Mouse (Mus musculus): ENCODE data around the gene Gba2. TPM values are rescaled to one million over a fixed set of nuclear protein-coding genes. Genes with fewer than 3 reads are reported as not detected.
A peak's percentile ranks its signal among the peaks of the same experiment; 100 is the strongest.
"Not testable (repeated sequence)": the region's sequence is repeated elsewhere in the genome, so short reads cannot be mapped to it uniquely, and the experiment has no call there.

The Gba2 gene
- polyA plus RNA-seq, 1 experiment from 2014 or later: 16.5 TPM

DNA sequence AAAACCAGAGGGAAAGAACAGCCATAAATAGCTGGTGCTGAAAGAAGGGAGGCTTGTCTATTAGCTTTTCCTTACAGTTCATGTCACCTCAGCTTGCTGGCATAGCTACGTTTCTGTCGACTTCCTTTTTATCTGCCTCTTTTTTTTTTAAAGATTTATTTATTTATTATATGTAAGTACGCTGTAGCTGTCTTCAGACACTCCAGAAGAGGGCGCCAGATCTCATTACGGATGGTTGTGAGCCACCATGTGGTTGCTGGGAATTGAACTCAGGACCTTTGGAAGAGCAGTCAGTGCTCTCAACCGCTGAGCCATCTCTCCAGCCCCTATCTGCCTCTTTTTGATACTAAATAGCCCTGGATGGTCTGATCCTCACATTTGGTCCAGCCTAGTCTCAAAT, 26.8 kb downstream of the Gba2 start:
- H3K4me1 ChIP-seq (replicated peaks); H3K27ac ChIP-seq; DNase-seq; H3K9me3 ChIP-seq (replicated peaks); H3K27me3 ChIP-seq; H3K4me2 ChIP-seq; H3K9ac ChIP-seq; ATAC-seq (ENCODE audit: low read depth); H3K4me3 ChIP-seq (replicated peaks): not testable (repeated sequence)
- H3K36me3 ChIP-seq: peaks cover 100% of the 10 kb centered on the region
- WGBS (ENCODE audit: insufficient replicate concordance): 81% methylated on average over 6 of the region's 6 CpGs

DNA sequence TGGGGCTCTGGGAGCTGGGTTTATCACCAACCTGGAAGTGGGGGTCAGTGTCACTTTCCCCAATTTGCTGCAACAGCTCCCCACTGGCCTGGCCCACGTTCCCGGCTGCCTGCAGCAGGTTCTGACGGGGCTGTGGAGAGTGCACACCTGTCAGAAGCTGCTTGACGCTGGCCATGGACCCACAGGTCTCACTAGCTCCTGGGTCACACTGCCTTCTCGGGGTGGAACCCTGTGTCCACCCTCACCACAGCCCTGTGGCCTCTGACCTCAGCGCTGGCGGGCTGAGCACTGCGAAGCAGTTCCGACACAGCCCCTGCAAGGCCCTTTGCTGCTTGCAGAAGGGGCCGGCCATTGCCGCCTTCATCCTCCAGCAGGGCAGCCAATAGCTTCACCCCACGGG, 29.6 kb downstream of the Gba2 start:
- Histone ChIP-seq H3K27ac (no peak overlapping the region), H3K36me3 (peaks cover 100% of the 10 kb centered on the region), H3K4me3 (replicated peaks) (no peak overlapping the region), H3K4me1 (replicated peaks) (no peaks in the 10 kb centered on the region), H3K27me3 (no peaks in the 10 kb centered on the region), H3K9ac (no peak overlapping the region), H3K4me2 (no peak overlapping the region), H3K9me3 (replicated peaks) (peaks cover 5% of the 10 kb centered on the region)
- ATAC-seq (ENCODE audit: low read depth) (no peak), DNase-seq (no peak)
- 92% methylated on average over 12 of the region's 12 CpGs for WGBS (ENCODE audit: insufficient replicate concordance)

DNA sequence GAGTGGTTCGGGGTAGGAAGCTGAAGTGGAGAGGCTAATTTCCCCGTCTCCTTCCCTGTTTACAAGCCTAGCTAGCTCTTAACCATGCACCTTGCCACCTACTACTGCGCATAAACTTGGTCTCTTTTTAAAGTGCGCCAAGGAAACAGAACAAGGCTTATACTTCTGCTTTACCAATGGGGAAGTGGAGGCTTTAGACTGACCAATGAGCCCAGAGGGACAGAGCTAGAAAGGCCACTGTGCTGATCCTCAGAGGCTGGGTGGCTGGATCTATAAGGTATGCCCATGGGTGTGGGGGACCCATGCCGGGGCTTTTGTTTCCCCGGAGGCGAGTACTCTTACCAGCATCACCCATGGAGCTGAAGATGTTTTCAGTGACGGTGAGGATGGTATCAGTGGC, 31.5 kb downstream of the Gba2 start:
- H3K9ac ChIP-seq: no peak overlapping the region
- no peak for ATAC-seq (ENCODE audit: low read depth)
- H3K4me1 ChIP-seq (replicated peaks): no peaks in the 10 kb centered on the region
- no peak overlapping the region for H3K27ac ChIP-seq
- no peak overlapping the region for H3K4me2 ChIP-seq
- H3K9me3 ChIP-seq (replicated peaks): peaks cover 2% of the 10 kb centered on the region; the same call in 1 of the 2 replicates
- no peak overlapping the region for H3K4me3 ChIP-seq (replicated peaks)
- no peaks in the 10 kb centered on the region for H3K27me3 ChIP-seq
- no peak for DNase-seq
- peaks cover 100% of the 10 kb centered on the region for H3K36me3 ChIP-seq
- 82% methylated on average over 8 of the region's 8 CpGs for WGBS (ENCODE audit: insufficient replicate concordance)

DNA sequence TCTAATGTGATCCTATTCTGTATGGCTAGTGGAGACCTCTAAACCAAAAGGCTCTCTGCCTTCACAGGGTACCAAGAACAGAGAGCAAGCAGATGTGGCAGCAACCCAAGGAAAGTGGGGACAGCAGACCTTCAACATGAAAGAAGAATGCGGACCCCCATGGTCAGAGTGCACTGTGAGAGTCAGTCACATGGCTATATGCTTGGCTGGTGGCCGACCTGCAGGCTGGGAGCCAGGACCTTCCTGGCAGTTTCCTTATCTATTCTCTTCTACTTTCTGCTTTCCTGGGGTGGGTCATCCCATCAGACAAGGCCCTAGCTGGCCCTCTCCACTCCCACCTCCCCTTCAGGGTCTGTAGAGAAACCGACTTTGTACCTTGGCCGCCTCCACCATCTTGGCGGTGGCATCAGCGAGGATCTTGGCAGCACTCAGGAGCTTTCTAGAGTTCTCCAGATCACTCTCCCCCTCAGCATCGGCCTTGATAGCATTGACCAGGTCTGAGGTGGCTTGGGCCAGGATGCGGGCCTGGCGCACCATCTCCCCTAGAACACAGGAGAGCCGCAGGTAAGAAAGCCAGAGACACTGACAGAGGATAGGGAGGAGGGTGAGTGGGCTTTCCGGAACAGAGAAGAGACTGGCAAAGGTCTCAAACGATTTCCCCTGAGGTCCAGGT, 32.2 kb downstream of the Gba2 start:
- H3K27ac ChIP-seq: no peak overlapping the region
- H3K36me3 ChIP-seq: peaks cover 100% of the 10 kb centered on the region
- DNase-seq (no peak), ATAC-seq (ENCODE audit: low read depth) (no peak)
- no peak overlapping the region for H3K4me2 ChIP-seq
- H3K4me3 ChIP-seq (replicated peaks): no peak overlapping the region
- no peaks in the 10 kb centered on the region for H3K4me1 ChIP-seq (replicated peaks)
- no peaks in the 10 kb centered on the region for H3K27me3 ChIP-seq
- no peak overlapping the region for H3K9ac ChIP-seq
- no peaks in the 10 kb centered on the region for H3K9me3 ChIP-seq (replicated peaks)
- WGBS (ENCODE audit: insufficient replicate concordance): 88% methylated on average over 12 of the region's 12 CpGs

DNA sequence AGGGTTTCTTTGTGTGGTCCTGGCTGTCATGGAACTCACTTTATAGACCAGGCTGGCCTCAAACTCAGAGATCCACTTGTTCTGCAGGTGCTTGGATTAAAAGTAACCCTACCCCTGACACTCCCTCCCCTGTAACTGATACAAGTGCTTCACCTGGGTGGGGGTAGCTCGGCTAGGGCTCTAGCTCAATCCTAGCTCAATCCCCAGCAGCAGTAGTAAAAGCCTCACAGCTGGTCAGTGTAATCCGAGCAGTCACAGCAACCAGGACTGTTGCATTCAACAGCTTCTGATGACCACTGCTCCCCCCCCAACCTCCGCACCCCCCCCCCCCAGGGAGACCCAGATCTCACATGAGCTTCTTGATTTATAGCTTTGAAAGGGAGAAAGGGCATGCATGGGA, 36.6 kb downstream of the Gba2 start:
- no peaks in the 10 kb centered on the region for H3K9me3 ChIP-seq (replicated peaks)
- no peak overlapping the region for H3K9ac ChIP-seq
- H3K4me1 ChIP-seq (replicated peaks): no peaks in the 10 kb centered on the region
- no peak overlapping the region for H3K4me3 ChIP-seq (replicated peaks)
- no peaks in the 10 kb centered on the region for H3K27me3 ChIP-seq
- no peak overlapping the region for H3K4me2 ChIP-seq
- ATAC-seq (ENCODE audit: low read depth): no peak
- no peak for DNase-seq
- 91% methylated on average over 2 of the region's 3 CpGs for WGBS (ENCODE audit: insufficient replicate concordance)
- peaks cover 100% of the 10 kb centered on the region for H3K36me3 ChIP-seq
- no peak overlapping the region for H3K27ac ChIP-seq

DNA sequence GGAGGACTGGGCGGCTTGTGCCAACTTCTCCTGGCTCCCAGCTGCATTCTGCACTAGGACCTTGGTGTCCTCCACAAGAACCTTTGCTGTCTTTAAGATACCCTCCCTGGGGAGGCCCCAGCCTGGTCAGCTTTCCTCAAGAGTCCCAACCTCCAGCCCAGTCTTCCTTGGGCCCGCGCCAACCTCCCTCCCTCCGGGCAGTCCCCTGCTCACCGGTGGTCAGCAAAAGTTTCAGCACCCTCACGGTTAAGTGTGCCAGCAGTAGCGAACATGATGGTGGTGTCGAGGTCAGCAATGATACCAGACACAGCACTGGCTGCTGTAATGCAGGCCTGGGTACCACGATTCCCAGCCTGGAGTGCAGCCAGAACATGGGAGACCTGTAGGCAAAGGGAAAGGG, 42.6 kb downstream of the Gba2 start:
- H3K27ac ChIP-seq: no peak overlapping the region
- ATAC-seq (ENCODE audit: low read depth) (no peak), DNase-seq (no peak)
- no peak overlapping the region for H3K4me2 ChIP-seq
- no peaks in the 10 kb centered on the region for H3K9me3 ChIP-seq (replicated peaks)
- H3K36me3 ChIP-seq: peaks cover 100% of the 10 kb centered on the region
- no peak overlapping the region for H3K9ac ChIP-seq
- H3K4me1 ChIP-seq (replicated peaks): 0 out of 2 replicates have a peak, but pooled peaks cover under 1% of the 10 kb centered on the region
- WGBS (ENCODE audit: insufficient replicate concordance): 89% methylated on average over 9 of the region's 9 CpGs
- H3K27me3 ChIP-seq: no peaks in the 10 kb centered on the region
- no peak overlapping the region for H3K4me3 ChIP-seq (replicated peaks)

- no peaks in the 10 kb centered on the region for H3K27me3 ChIP-seq
- H3K36me3 ChIP-seq: peaks cover 100% of the 10 kb centered on the region
- H3K4me1 ChIP-seq (replicated peaks): 0 out of 2 replicates have a peak, but pooled peaks cover 4% of the 10 kb centered on the region
- WGBS (ENCODE audit: insufficient replicate concordance): 91% methylated on average over 8 of the region's 8 CpGs
- DNase-seq (no peak), ATAC-seq (ENCODE audit: low read depth) (no peak)
- H3K4me2 ChIP-seq: no peak overlapping the region
- no peak overlapping the region for H3K27ac ChIP-seq
- no peaks in the 10 kb centered on the region for H3K9me3 ChIP-seq (replicated peaks)
- H3K4me3 ChIP-seq (replicated peaks): no peak overlapping the region
- no peak overlapping the region for H3K9ac ChIP-seq
Measured at GRCm38 (mm10) chr4:43535628-43536027, 43.0 kb downstream of the Gba2 start.

GRCm38 (mm10) chr4:43533270-43533669, 45.4 kb downstream of the Gba2 start:
- no peak for DNase-seq
- WGBS (ENCODE audit: insufficient replicate concordance): 88% methylated on average over 9 of the region's 9 CpGs

GRCm38 (mm10) chr4:43530581-43530980, 48.1 kb downstream of the Gba2 start:
- 20% methylated on average over 7 of the region's 7 CpGs for WGBS (ENCODE audit: insufficient replicate concordance)
- no peak overlapping the region for H3K4me2 ChIP-seq
- no peak overlapping the region for H3K9ac ChIP-seq
- ATAC-seq (ENCODE audit: low read depth): no peak
- no peaks in the 10 kb centered on the region for H3K9me3 ChIP-seq (replicated peaks)
- H3K27me3 ChIP-seq: peaks cover 22% of the 10 kb centered on the region
- peaks cover 52% of the 10 kb centered on the region for H3K36me3 ChIP-seq
- DNase-seq: peak; percentile 71
- H3K4me3 ChIP-seq (replicated peaks): no peak overlapping the region
- H3K4me1 ChIP-seq (replicated peaks): peaks cover 12% of the 10 kb centered on the region
- 0 out of 2 replicates have a peak overlapping the region, but pooled peaks have one; percentile 13 for H3K27ac ChIP-seq

More at GRCm38 (mm10) chr4:43533270-43533669, 45.4 kb downstream of the Gba2 start:
- H3K36me3 ChIP-seq: peaks cover 79% of the 10 kb centered on the region
- no peaks in the 10 kb centered on the region for H3K27me3 ChIP-seq
- no peak overlapping the region for H3K27ac ChIP-seq
- no peak overlapping the region for H3K9ac ChIP-seq
- no peak for ATAC-seq (ENCODE audit: low read depth)
- H3K9me3 ChIP-seq (replicated peaks): no peaks in the 10 kb centered on the region
- peaks cover 12% of the 10 kb centered on the region for H3K4me1 ChIP-seq (replicated peaks)
- H3K4me2 ChIP-seq: no peak overlapping the region
- H3K4me3 ChIP-seq (replicated peaks): no peak overlapping the region

DNA sequence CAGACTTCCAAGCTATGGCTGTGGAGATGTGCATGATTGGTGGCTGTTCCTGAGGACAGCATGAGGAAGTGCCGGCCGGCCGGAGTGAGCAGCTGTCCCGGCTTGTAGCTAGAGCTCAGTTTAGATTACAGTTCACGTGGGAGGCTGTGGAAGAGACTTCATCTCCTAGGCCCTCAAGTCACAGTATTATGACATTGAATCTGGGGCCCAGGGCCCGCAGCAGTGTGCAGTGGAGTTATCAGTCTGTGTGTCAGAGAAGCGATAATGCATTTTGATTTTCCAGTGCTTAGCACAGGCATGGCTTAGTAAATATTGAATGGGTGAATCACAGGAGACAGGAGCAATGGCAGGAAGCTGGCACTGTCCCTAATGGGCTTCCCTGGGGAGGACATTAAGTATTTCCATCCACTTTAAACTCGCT, 48.6 kb downstream of the Gba2 start:
- Histone ChIP-seq H3K4me2 (no peak overlapping the region), H3K27me3 (peaks cover 26% of the 10 kb centered on the region), H3K9me3 (replicated peaks) (no peaks in the 10 kb centered on the region), H3K27ac (0 out of 2 replicates have a peak overlapping the region, but pooled peaks have one; percentile 13), H3K36me3 (peaks cover 47% of the 10 kb centered on the region), H3K9ac (peak overlapping the region; percentile 26; the same call in 1 of the 2 replicates), H3K4me1 (replicated peaks) (peaks cover 12% of the 10 kb centered on the region), H3K4me3 (replicated peaks) (no peak overlapping the region)
- ATAC-seq (ENCODE audit: low read depth) (peak; percentile 47), DNase-seq (no peak)
- 50% methylated on average over 8 of the region's 8 CpGs for WGBS (ENCODE audit: insufficient replicate concordance)

DNA sequence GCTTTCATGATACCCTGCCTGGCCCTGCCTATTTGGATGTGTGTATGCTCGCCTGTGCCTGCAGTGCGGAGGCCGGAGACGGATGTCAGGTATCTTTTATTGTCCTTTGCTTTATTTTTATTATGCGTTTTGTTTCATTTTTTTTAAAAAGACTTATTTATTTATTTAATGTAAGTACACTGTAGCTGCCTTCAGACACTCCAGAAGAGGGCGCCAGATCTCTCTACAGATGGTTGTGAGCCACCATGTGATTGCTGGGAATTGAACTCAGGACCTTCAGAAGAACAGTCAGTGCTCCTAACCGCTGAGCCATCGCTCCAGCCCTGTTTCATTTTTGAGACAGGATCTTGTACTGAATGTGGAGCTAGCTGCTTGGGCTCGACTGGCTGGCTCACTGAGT, 50.2 kb downstream of the Gba2 start:
- WGBS (ENCODE audit: insufficient replicate concordance): 78% methylated on average over 9 of the region's 9 CpGs

DNA sequence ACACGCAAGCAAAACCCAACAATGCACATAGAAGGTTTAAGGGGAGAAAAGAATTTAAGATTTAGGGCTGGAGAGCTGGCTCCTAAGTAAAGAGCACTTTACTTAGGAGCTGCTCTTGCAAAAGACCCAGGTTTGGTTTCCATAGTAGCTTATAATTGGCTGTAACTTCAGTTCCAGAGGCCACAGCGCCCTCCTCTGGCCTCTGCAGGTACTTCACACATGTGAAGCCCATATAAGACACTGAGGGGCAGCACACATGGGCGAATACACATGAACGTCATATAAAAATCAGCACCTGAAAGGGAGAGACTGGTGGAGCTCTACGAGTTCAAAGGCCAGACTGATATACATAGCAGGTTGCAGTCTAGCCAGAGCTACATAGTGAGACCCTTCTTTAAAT, 50.8 kb downstream of the Gba2 start:
- Histone ChIP-seq H3K36me3 (peaks cover 25% of the 10 kb centered on the region), H3K27me3 (peaks cover 49% of the 10 kb centered on the region), H3K27ac (no peak overlapping the region), H3K4me1 (replicated peaks) (peaks cover 28% of the 10 kb centered on the region), H3K4me2 (no peak overlapping the region), H3K4me3 (replicated peaks) (no peak overlapping the region), H3K9me3 (replicated peaks) (no peaks in the 10 kb centered on the region), H3K9ac (no peak overlapping the region)
- WGBS (ENCODE audit: insufficient replicate concordance): 60% methylated on average over 5 of the region's 5 CpGs
- ATAC-seq (ENCODE audit: low read depth) (no peak), DNase-seq (no peak)

More for the DNA sequence above, 50.2 kb downstream of the Gba2 start:
- H3K9ac ChIP-seq: no peak overlapping the region
- H3K27ac ChIP-seq: no peak overlapping the region
- peaks cover 22% of the 10 kb centered on the region for H3K4me1 ChIP-seq (replicated peaks)
- peaks cover 43% of the 10 kb centered on the region for H3K27me3 ChIP-seq
- H3K9me3 ChIP-seq (replicated peaks): no peaks in the 10 kb centered on the region
- H3K4me2 ChIP-seq: no peak overlapping the region
- ATAC-seq (ENCODE audit: low read depth): no peak
- H3K36me3 ChIP-seq: peaks cover 31% of the 10 kb centered on the region
- DNase-seq: no peak
- H3K4me3 ChIP-seq (replicated peaks): no peak overlapping the region
